Mouse (Mus musculus): ENCODE measurements around the gene Rad51.

DNA sequence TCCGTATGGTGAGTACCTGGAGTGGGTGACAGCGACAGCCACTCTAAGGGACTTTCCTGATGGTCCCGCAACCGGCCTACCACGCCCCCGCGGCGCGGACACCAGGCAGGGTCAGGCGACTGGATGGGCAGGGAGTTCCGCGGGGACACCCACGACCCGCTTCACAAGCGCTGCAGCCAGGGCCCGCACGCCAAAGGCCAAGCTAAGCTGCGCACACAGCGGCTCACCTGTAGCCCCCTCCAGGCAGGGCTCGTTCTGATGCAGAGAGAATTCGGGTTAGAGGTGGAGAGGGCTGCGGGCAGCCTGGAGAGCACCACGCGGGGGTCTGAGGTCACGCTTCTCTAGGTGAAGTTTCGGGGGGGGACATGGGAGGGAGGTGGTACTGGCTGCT is 55.3 kb downstream of the Rad51 start:
- TF ChIP-seq POLR2A (IDR thresholded peaks at IDR 0.05; ENCODE audit: insufficient read length, low read depth) (no peak), USF1 (IDR thresholded peaks at IDR 0.05; ENCODE audit: low read depth) (no peak), MYOG (IDR thresholded peaks at IDR 0.05; ENCODE audit: control insufficient read depth in 1 of 3, insufficient read depth in 1 of 3, insufficient read length in 2 of 3, low read depth in 2 of 3) (no peak), REST (IDR thresholded peaks at IDR 0.05; ENCODE audit: insufficient read depth, insufficient read length) (no peak), MAX (IDR thresholded peaks at IDR 0.05; ENCODE audit: low read depth) (no peak), TCF12 (IDR thresholded peaks at IDR 0.05; ENCODE audit: insufficient read depth, poor library complexity, severe bottlenecking) (no peak), POLR2AphosphoS2 (IDR thresholded peaks at IDR 0.05; ENCODE audit: insufficient read length, low read depth) (no peak), E2F4 (IDR thresholded peaks at IDR 0.05; ENCODE audit: insufficient read depth) (no peak)
